Mouse (Mus musculus) liver, embryonic 14.5 days (tissue): ENCODE results near the gene Grik3.

Experiments
- CTCF ChIP-seq: IDR thresholded peaks from 2 replicates; pipeline ENCODE4 v1.5.1; 2016; ENCODE audit warnings: antibody characterized with exemption, low read depth, control low read depth
- EP300 ChIP-seq: IDR thresholded peaks from 2 replicates; pipeline ENCODE4 v1.6.1; 2016; ENCODE audit warnings: antibody characterized with exemption, low read depth

DNA sequence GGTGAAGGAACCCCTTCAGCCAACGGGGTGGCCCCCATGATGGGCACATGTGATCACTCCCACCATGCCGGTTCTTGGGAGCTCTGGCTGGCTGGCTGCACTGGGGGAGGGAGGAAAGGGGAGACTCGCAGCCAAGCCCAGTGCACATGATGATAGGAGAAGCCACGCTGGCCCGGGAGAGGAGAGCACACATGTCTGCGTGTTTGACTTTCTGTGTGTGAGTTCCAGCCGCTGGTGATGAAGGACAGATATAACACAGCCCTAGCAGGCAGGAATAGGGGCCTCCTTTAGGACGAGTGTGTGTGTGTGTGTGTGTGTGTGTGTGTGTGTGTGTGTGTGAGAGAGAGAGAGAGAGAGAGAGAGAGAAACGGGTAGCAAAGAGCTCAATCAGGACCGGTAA, 219.2 kb downstream of the Grik3 start:
- TF ChIP-seq CTCF: no peak
- no peak for TF ChIP-seq EP300
